Mouse (Mus musculus) limb, embryonic 11.5 days (tissue): ENCODE measurements around the gene Itm2b. TPM values are rescaled to one million over a fixed set of nuclear protein-coding genes. Genes with fewer than 3 reads are reported as not detected.

Source experiments
- ATAC-seq: fragments of 200-750 bp; cut with Nextera tagmentation; 2 replicates; pipeline ENCODE4 v1.8.0; 2017; ENCODE audit warnings: low read depth; ENCODE audit not compliant: insufficient number of reproducible peaks, low FRiP score, low TSS enrichment
- DNase-seq: peaks from one replicate; pipeline ENCODE4 v3.0.0-alpha.2; 2015; ENCODE audit warnings: low spot score
- H3K27ac ChIP-seq: fragments of 300-500 bp; sonication (generic); replicated peaks from 2 replicates; pipeline ENCODE4 v1.5.1; 2014; ENCODE audit warnings: low read depth, mild to moderate bottlenecking, low read length
- H3K27me3 ChIP-seq: fragments of 300-500 bp; sonication (generic); 2 replicates; pipeline ENCODE4 v1.6.1; 2014; ENCODE audit warnings: mild to moderate bottlenecking, low read length, mixed read lengths; ENCODE audit not compliant: control insufficient read depth, insufficient read depth
- H3K36me3 ChIP-seq: fragments of 300-500 bp; sonication (generic); 2 replicates; pipeline ENCODE4 v1.6.1; 2014; ENCODE audit warnings: mild to moderate bottlenecking, low read length, moderate library complexity, mixed read lengths; ENCODE audit not compliant: control insufficient read depth, insufficient read depth
- H3K4me1 ChIP-seq: fragments of 300-500 bp; sonication (generic); 2 replicates; pipeline ENCODE4 v1.6.1; 2014; ENCODE audit warnings: low read length, mixed read lengths; ENCODE audit not compliant: control insufficient read depth, insufficient read depth
- H3K4me2 ChIP-seq: fragments of 300-500 bp; sonication (generic); 2 replicates; pipeline ENCODE4 v1.6.1; 2014; ENCODE audit warnings: low read depth, mild to moderate bottlenecking, moderate library complexity; ENCODE audit not compliant: severe bottlenecking
- H3K4me3 ChIP-seq: fragments of 300-500 bp; sonication (generic); 2 replicates; pipeline ENCODE4 v1.5.1; 2014; ENCODE audit warnings: low read depth, low read length
- H3K9ac ChIP-seq: fragments of 300-500 bp; sonication (generic); 2 replicates; pipeline ENCODE4 v1.6.1; 2014; ENCODE audit warnings: mild to moderate bottlenecking, low read length
- H3K9me3 ChIP-seq: fragments of 300-500 bp; sonication (generic); 2 replicates; pipeline ENCODE4 v1.6.1; 2016; ENCODE audit warnings: low read length; ENCODE audit not compliant: control insufficient read depth
- WGBS: fragments of 180-500 bp; shearing (Covaris S2); extraction: QIAGEN DNeasy Blood & Tissue Kit; methylation state at CpG from one replicate; pipeline ENCODE4 v1.1.7; 2014; 5-methylcytosine and 5-hydroxymethylcytosine counted together
- polyA plus RNA-seq: library from polyadenylated mRNA; unstranded; fragments of >200 nt; fragmentation: Nextera tagmentation; extraction: Ambion mirVana; gene quantifications from 2 replicates; pipeline ENCODE4 v1.2.1, GENCODE M21; 2014

Gene Itm2b
- polyA plus RNA-seq, 1 experiment from 2014 or later: 352 TPM

DNA sequence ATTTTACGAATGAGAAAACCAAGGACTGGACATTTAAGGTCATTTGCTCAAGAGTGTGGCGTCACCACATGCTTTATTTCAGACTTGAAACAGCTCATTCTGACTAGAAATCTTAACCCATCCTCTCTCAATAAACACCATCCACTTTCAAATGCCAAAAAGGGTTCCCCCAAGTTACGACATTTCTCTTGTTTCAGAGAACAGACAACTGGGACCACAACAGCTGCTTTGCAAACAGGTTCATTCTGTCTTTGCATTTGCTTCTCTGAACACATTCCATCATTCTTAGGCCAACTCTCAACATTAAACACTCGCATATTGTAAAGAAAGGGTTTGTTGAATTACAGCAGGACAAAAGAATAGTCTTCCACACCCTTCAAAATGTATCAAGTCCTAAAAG lies 71.2 kb downstream of the Itm2b start:
- Histone ChIP-seq H3K4me1 (no peaks in the 10 kb centered on the region), H3K4me2 (no peak overlapping the region), H3K36me3 (no peaks in the 10 kb centered on the region), H3K9ac (no peak overlapping the region), H3K4me3 (no peak overlapping the region), H3K9me3 (no peaks in the 10 kb centered on the region), H3K27me3 (no peaks in the 10 kb centered on the region), H3K27ac (no peak overlapping the region)
- WGBS: 90% methylated on average over 4 of the region's 4 CpGs
- ATAC-seq: no peak
- no peak for DNase-seq

DNA sequence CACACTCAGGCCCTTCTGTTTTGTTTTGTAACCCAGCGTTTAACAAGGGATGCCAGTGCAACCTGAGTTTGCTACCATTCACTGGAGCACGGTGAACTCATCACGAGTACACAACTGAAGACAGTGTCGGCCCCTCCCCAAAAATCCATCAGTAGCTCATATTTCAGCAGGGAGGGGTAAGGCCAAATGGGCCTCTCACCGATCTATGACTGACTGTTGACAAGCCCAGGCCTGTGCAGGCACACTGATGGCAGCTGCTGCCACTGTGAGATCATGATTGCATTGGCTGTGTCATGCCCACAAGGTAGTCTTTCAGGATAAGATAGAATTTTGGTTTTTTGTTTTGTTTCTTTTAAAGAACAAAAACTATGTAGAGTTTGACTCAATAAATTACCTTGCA lies 71.7 kb downstream of the Itm2b start:
- no peak for DNase-seq
- no peak overlapping the region for H3K4me2 ChIP-seq
- no peaks in the 10 kb centered on the region for H3K36me3 ChIP-seq
- ATAC-seq: no peak
- WGBS: 52% methylated on average over 5 of the region's 5 CpGs
- no peak overlapping the region for H3K27ac ChIP-seq
- H3K9me3 ChIP-seq: no peaks in the 10 kb centered on the region
- H3K9ac ChIP-seq: no peak overlapping the region
- H3K4me1 ChIP-seq: no peaks in the 10 kb centered on the region
- no peak overlapping the region for H3K4me3 ChIP-seq
- no peaks in the 10 kb centered on the region for H3K27me3 ChIP-seq

GRCm38 (mm10) chr14:73312909-73313308 lies 72.2 kb downstream of the Itm2b start:
- H3K9me3 ChIP-seq: no peaks in the 10 kb centered on the region

More at GRCm38 (mm10) chr14:73312909-73313308, 72.2 kb downstream of the Itm2b start:
- no peak for DNase-seq
- ATAC-seq: no peak
- no peak overlapping the region for H3K9ac ChIP-seq
- no peak overlapping the region for H3K27ac ChIP-seq
- no peaks in the 10 kb centered on the region for H3K36me3 ChIP-seq
- WGBS: 85% methylated on average over 5 of the region's 5 CpGs
- H3K27me3 ChIP-seq: no peaks in the 10 kb centered on the region
- H3K4me3 ChIP-seq: no peak overlapping the region
- no peak overlapping the region for H3K4me2 ChIP-seq
- H3K4me1 ChIP-seq: no peaks in the 10 kb centered on the region

Other genes starting within 250 kb of the Itm2b start
- 21.2 and 21.7 TPM in 2 replicates for gene Lpar6, start 147.4 kb downstream of the Itm2b start, polyA plus RNA-seq
- gene Rb1, start 59.5 kb downstream of the Itm2b start, polyA plus RNA-seq: 29.7 and 30.4 TPM in 2 replicates
- 119 TPM in 2 replicates for gene Med4, start 124.7 kb upstream of the Itm2b start, polyA plus RNA-seq
- 107 and 109 TPM in 2 replicates for gene Sucla2, start 140.0 kb upstream of the Itm2b start, polyA plus RNA-seq
- 6.6 and 7.1 TPM in 2 replicates for gene Nudt15, start 163.0 kb upstream of the Itm2b start, polyA plus RNA-seq